Mouse (Mus musculus) hindbrain, embryonic 15.5 days (tissue): ENCODE measurements at regions not wholly inside any gene's neighbourhood (a gene's known extent, or its start where the extent isn't known, plus 50 kb on each side); places are given as distances from the start of the nearest gene placed in this dataset.
"Not testable (repeated sequence)": the region's sequence is repeated elsewhere in the genome, so short reads cannot be mapped to it uniquely, and the experiment has no call there.

Experiments used
- ATAC-seq: fragments of 200-750 bp; cut with Nextera tagmentation; 2 replicates; pipeline ENCODE4 v1.8.0; 2017; ENCODE audit warnings: low read depth, moderate number of reproducible peaks, moderate TSS enrichment; ENCODE audit not compliant: low FRiP score
- H3K27ac ChIP-seq: fragments of 300-500 bp; sonication (generic); replicated peaks from 2 replicates; pipeline ENCODE4 v1.5.1; 2015; ENCODE audit warnings: mild to moderate bottlenecking, inconsistent platforms
- H3K27me3 ChIP-seq: fragments of 300-500 bp; sonication (generic); 2 replicates; pipeline ENCODE4 v1.6.1; 2015; ENCODE audit warnings: control low read depth, inconsistent platforms
- H3K36me3 ChIP-seq: fragments of 300-500 bp; sonication (generic); 2 replicates; pipeline ENCODE4 v1.6.1; 2015; ENCODE audit warnings: control low read depth, inconsistent platforms
- H3K4me1 ChIP-seq: fragments of 300-500 bp; sonication (generic); replicated peaks from 2 replicates; pipeline ENCODE4 v1.6.1; 2015; ENCODE audit warnings: control low read depth, inconsistent platforms
- H3K4me2 ChIP-seq: fragments of 300-500 bp; sonication (generic); 2 replicates; pipeline ENCODE4 v1.6.1; 2015; ENCODE audit warnings: moderate library complexity, mild to moderate bottlenecking, inconsistent platforms
- H3K4me3 ChIP-seq: fragments of 300-500 bp; sonication (generic); 2 replicates; pipeline ENCODE4 v1.5.1; 2015; ENCODE audit warnings: mild to moderate bottlenecking, inconsistent platforms
- H3K9ac ChIP-seq: fragments of 300-500 bp; sonication (generic); 2 replicates; pipeline ENCODE4 v1.6.1; 2015; ENCODE audit warnings: inconsistent platforms
- H3K9me3 ChIP-seq: fragments of 300-500 bp; sonication (generic); 2 replicates; pipeline ENCODE4 v1.6.1; 2016; ENCODE audit warnings: control low read depth, inconsistent platforms
- WGBS: fragments of 180-500 bp; shearing (Covaris S2); methylation state at CpG from one replicate; pipeline ENCODE4 v1.1.7; 2015; 5-methylcytosine and 5-hydroxymethylcytosine counted together

DNA sequence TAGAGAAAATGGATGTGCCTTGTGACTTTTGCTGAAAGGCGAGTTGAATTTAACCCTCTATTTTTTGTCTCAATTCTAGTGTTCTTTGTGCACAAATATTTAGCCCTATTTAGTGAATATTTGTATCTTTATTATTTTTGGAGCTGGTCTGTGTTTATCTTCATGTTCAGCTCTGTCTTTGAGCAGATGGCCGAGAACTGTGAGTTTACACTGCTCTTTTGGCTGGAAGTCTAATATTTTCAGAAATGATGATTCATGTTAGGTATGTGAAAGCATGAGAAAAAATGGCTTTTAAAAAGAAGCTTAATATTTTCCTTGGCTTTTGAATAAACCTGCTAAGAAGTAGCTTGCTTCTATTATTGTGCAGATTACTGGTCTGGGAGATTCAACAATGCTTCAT lies 505.4 kb downstream of the Sema5a start:
- Histone ChIP-seq H3K9me3 (no peaks in the 10 kb centered on the region), H3K36me3 (no peaks in the 10 kb centered on the region), H3K27me3 (no peaks in the 10 kb centered on the region), H3K4me1 (no peaks in the 10 kb centered on the region), H3K9ac (no peak overlapping the region), H3K4me3 (no peak overlapping the region), H3K27ac (no peak overlapping the region), H3K4me2 (no peak overlapping the region)
- ATAC-seq = no peak
- 75% methylated on average over 2 of the region's 2 CpGs for WGBS

GRCm38 (mm10) chr15:32751991-32752390 lies 507.4 kb downstream of the Sema5a start:
- H3K27ac ChIP-seq = no peak overlapping the region
- no peak for ATAC-seq
- no peak overlapping the region for H3K4me2 ChIP-seq
- H3K36me3 ChIP-seq = no peaks in the 10 kb centered on the region
- H3K27me3 ChIP-seq = no peaks in the 10 kb centered on the region
- 68% methylated on average over 3 of the region's 3 CpGs for WGBS
- no peaks in the 10 kb centered on the region for H3K4me1 ChIP-seq
- no peaks in the 10 kb centered on the region for H3K9me3 ChIP-seq
- H3K4me3 ChIP-seq = no peak overlapping the region
- H3K9ac ChIP-seq = no peak overlapping the region

- H3K9me3 ChIP-seq = no peaks in the 10 kb centered on the region
- no peak overlapping the region for H3K4me2 ChIP-seq
- no peaks in the 10 kb centered on the region for H3K27me3 ChIP-seq
- no peak overlapping the region for H3K9ac ChIP-seq
- H3K4me3 ChIP-seq = no peak overlapping the region
- no peak for ATAC-seq
- WGBS = 69% methylated on average over 3 of the region's 3 CpGs
- H3K27ac ChIP-seq = no peak overlapping the region
- no peaks in the 10 kb centered on the region for H3K4me1 ChIP-seq
- H3K36me3 ChIP-seq = no peaks in the 10 kb centered on the region
Observed at GRCm38 (mm10) chr15:32760141-32760540, 515.5 kb downstream of the Sema5a start.

DNA sequence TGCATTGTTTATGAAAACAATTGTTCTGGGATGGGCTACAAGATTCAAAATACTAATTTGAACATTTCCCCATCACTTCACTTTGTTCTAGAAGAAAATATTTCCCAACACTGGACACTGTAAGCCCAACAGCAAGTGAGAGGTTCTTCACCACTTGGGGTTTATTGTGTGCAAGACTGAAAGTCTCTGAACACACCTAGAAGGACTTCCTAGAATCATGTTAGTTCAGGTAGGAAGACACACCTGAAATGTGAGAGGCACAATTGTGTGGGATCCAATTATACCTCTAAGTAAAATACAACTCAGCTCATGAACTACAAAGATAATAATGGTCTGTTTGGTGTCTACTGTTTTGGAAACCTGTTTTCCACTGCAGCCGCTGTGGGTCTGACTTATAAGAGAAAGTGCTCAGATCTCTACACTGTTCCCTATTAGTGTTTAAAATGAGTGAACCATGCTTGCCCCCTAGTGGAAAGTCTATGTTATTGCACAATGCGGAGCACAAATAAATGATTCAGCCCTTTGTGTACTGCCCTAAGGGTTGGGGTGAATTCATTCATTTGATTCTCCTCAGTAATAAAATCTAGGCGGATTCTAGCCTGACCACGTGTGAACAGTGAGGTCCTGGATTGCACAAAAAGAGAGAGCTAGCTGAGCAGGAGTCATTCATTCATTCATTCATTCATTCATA lies 521.5 kb downstream of the Sema5a start:
- Histone ChIP-seq H3K4me2 (0 out of 2 replicates have a peak overlapping the region, but pooled peaks have one; percentile 27), H3K4me1 (no peaks in the 10 kb centered on the region), H3K4me3 (no peak overlapping the region), H3K9me3 (no peaks in the 10 kb centered on the region), H3K36me3 (no peaks in the 10 kb centered on the region), H3K27ac (no peak overlapping the region), H3K27me3 (no peaks in the 10 kb centered on the region), H3K9ac (no peak overlapping the region)
- WGBS = 6% methylated on average over 4 of the region's 4 CpGs
- peak; percentile 93 for ATAC-seq

GRCm38 (mm10) chr15:32766746-32767471 lies 522.3 kb downstream of the Sema5a start:
- H3K4me1 ChIP-seq = no peaks in the 10 kb centered on the region
- H3K9me3 ChIP-seq = no peaks in the 10 kb centered on the region
- H3K4me2 ChIP-seq = no peak overlapping the region
- H3K27ac ChIP-seq = no peak overlapping the region
- H3K36me3 ChIP-seq = no peaks in the 10 kb centered on the region
- no peak overlapping the region for H3K4me3 ChIP-seq
- no peak for ATAC-seq
- H3K9ac ChIP-seq = no peak overlapping the region
- no peaks in the 10 kb centered on the region for H3K27me3 ChIP-seq
- WGBS = 45% methylated on average over 3 of the region's 5 CpGs

- not testable (repeated sequence) for H3K9me3 ChIP-seq, ATAC-seq, H3K27me3 ChIP-seq, H3K36me3 ChIP-seq, H3K9ac ChIP-seq, H3K4me1 ChIP-seq, H3K27ac ChIP-seq
- WGBS = 33% methylated on average over 5 of the region's 5 CpGs
- H3K4me3 ChIP-seq = peak overlapping the region; percentile 66; the same call in 1 of the 2 replicates
- peak overlapping the region; percentile 79 for H3K4me2 ChIP-seq
Observed at GRCm38 (mm10) chr15:32778226-32778598, 533.6 kb downstream of the Sema5a start.

GRCm38 (mm10) chr15:32778599-32779273 lies 534.1 kb downstream of the Sema5a start:
- peak; percentile 97 for ATAC-seq
- Histone ChIP-seq H3K27ac (peak overlapping the region; percentile 79), H3K9ac (peak overlapping the region; percentile 54), H3K4me2 (peak overlapping the region; percentile 79), H3K4me3 (peak overlapping the region; percentile 66)
- H3K4me1 ChIP-seq, H3K9me3 ChIP-seq, H3K36me3 ChIP-seq, H3K27me3 ChIP-seq: not testable (repeated sequence)
- under 1% methylated on average over 33 of the region's 34 CpGs for WGBS

DNA sequence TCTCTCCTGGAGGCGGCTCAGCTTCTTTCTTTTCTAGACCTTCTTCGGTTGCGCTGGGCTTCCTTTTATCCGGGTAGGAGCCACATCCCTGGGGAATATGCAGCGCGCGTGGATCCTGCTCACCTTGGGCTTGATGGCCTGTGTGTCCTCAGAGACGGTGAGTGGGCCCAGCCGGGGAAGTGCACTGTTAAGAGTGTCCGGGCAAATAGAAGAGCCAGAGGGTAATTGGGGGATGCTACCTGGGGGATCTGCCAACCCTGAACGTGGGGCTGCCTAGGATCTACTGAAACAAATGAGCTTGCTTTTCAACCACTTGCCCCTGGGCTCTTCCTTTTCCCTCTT lies 534.6 kb downstream of the Sema5a start:
- peak overlapping the region; percentile 54 for H3K9ac ChIP-seq
- WGBS = 4% methylated on average over 11 of the region's 11 CpGs
- H3K9me3 ChIP-seq, H3K27me3 ChIP-seq, H3K36me3 ChIP-seq, H3K4me1 ChIP-seq: not testable (repeated sequence)
- peak overlapping the region; percentile 79 for H3K4me2 ChIP-seq
- H3K4me3 ChIP-seq = peak overlapping the region; percentile 66
- ATAC-seq = peak; percentile 24; the same call in 1 of the 2 replicates
- H3K27ac ChIP-seq = peak overlapping the region; percentile 79

DNA sequence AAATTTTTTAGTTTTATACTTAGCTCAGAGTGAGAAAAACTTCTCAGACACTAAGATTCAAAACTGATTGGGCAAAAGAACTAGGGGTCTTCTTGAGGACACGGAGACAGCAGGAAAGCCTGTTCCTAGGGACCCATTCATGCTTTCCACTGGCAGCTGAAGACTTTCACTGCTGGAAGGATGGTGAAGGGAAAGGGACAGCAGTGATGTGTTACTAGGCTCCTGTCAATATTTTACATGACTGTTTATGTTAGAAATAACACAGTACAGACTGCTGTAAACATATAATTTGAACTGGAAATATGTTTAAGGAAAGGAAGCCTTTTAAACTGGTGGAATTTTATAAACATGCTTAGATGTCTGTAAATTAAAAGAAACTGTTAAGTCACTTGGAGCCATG lies 537.0 kb downstream of the Sema5a start:
- H3K36me3 ChIP-seq, H3K9me3 ChIP-seq, ATAC-seq, H3K27me3 ChIP-seq, H3K4me1 ChIP-seq, H3K4me3 ChIP-seq, H3K9ac ChIP-seq, H3K4me2 ChIP-seq, H3K27ac ChIP-seq: not testable (repeated sequence)
- 63% methylated on average over 1 of the region's 1 CpGs for WGBS

GRCm38 (mm10) chr15:32799222-32799621 lies 554.6 kb downstream of the Sema5a start:
- Histone ChIP-seq H3K36me3 (0 out of 2 replicates have a peak, but pooled peaks cover 16% of the 10 kb centered on the region), H3K9me3 (no peaks in the 10 kb centered on the region), H3K4me3 (no peak overlapping the region), H3K27ac (no peak overlapping the region), H3K4me2 (no peak overlapping the region), H3K27me3 (no peaks in the 10 kb centered on the region), H3K4me1 (no peaks in the 10 kb centered on the region), H3K9ac (no peak overlapping the region)
- ATAC-seq = no peak
- WGBS = 91% methylated on average over 1 of the region's 1 CpGs

DNA sequence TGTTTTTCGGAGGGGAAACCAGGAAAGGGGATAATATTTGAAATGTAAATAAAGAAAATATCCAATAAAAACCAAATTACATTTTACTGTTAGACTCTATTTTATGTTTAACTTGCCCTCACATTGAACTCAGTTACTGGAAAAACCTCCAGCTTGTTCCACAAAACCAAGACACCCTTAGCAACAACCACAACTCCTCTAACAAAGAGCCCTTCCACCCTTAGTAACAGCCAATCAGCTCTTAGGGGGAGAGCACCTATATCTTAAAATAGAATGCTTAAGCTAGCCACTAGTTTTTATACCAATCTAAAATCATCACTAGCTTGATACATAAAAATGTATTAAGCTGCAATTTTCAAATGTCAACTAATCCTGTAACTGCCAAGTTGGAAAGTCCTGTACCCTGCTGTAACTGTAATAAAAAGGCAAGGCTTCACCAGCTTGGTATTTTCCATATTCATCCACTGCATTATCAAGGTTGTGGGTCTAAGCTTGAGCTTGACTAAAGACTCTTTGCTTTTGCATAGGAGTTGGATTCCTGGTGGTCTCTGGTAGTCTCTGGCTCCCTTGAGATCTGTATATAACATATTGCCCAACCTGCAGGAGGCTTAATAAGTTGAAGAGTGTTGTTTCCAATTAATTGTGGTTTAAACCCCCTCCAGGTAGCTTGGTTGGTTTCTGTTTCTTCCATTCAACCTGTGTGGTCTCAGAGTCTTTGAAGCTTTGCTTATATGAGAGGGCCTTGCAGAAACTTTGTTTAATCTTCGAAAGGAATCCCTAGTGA lies 566.4 kb downstream of the Sema5a start:
- no peak for ATAC-seq
- no peaks in the 10 kb centered on the region for H3K27me3 ChIP-seq
- no peaks in the 10 kb centered on the region for H3K9me3 ChIP-seq
- H3K9ac ChIP-seq = no peak overlapping the region
- no peak overlapping the region for H3K27ac ChIP-seq
- WGBS = 83% methylated on average over 2 of the region's 2 CpGs
- H3K36me3 ChIP-seq = no peaks in the 10 kb centered on the region
- no peaks in the 10 kb centered on the region for H3K4me1 ChIP-seq
- no peak overlapping the region for H3K4me2 ChIP-seq
- no peak overlapping the region for H3K4me3 ChIP-seq

- Histone ChIP-seq H3K9ac (no peak overlapping the region), H3K4me2 (no peak overlapping the region), H3K4me1 (no peaks in the 10 kb centered on the region), H3K27ac (no peak overlapping the region), H3K36me3 (no peaks in the 10 kb centered on the region), H3K27me3 (no peaks in the 10 kb centered on the region), H3K9me3 (no peaks in the 10 kb centered on the region), H3K4me3 (no peak overlapping the region)
- ATAC-seq = peak; percentile 51; the same call in 1 of the 2 replicates
- 69% methylated on average over 1 of the region's 1 CpGs for WGBS
Observed at GRCm38 (mm10) chr15:32839966-32840365, 595.4 kb downstream of the Sema5a start.
